Mouse (Mus musculus) gastrocnemius, postnatal 4 days (tissue): ENCODE data around the gene Unc13d. TPM values are rescaled to one million over a fixed set of nuclear protein-coding genes. Genes with fewer than 3 reads are reported as not detected.
"Not testable (repeated sequence)": the region's sequence is repeated elsewhere in the genome, so short reads cannot be mapped to it uniquely, and the experiment has no call there.

Source experiments
- DNase-seq, 2 experiments: peaks; one replicate each; pipeline ENCODE4 v3.0.0; 2021 to 2022; ENCODE audit warnings: low spot score in 2 of 2, mixed read lengths in 2 of 2
- total RNA-seq, 2 experiments: library from RNA; stranded (reverse); gene quantifications; 2 replicates each; pipeline ENCODE4 v1.2.3; 2021

Unc13d gene
- total RNA-seq, 2 experiments from 2014 or later: 1.1 to 2.0 TPM

- peak in 1 of 2 experiments; percentile 77 for DNase-seq
Measured at GRCm38 (mm10) chr11:116023771-116024355, 53.9 kb downstream of the Unc13d start.

GRCm38 (mm10) chr11:116023074-116023770 lies 54.5 kb downstream of the Unc13d start:
- not testable (repeated sequence) for DNase-seq

GRCm38 (mm10) chr11:116022256-116022780 lies 55.4 kb downstream of the Unc13d start:
- DNase-seq: no peak

- no peak for DNase-seq
Measured at GRCm38 (mm10) chr11:116021328-116022220, 56.2 kb downstream of the Unc13d start.

- no peak for DNase-seq
Measured at GRCm38 (mm10) chr11:116020519-116020922, 57.2 kb downstream of the Unc13d start.

GRCm38 (mm10) chr11:116019976-116020411 lies 57.8 kb downstream of the Unc13d start:
- no peak for DNase-seq

- no peak for DNase-seq
Measured at GRCm38 (mm10) chr11:116019360-116019791, 58.4 kb downstream of the Unc13d start.

- not testable (repeated sequence) for DNase-seq
Measured at GRCm38 (mm10) chr11:116018867-116019266, 58.9 kb downstream of the Unc13d start.

- no peak for DNase-seq
Measured at GRCm38 (mm10) chr11:116018106-116018505, 59.7 kb downstream of the Unc13d start.

- no peak for DNase-seq
Measured at GRCm38 (mm10) chr11:116014821-116015220, 62.9 kb downstream of the Unc13d start.

GRCm38 (mm10) chr11:116012262-116012947 lies 65.4 kb downstream of the Unc13d start, which contains the start of gene Galk1:
Galk1 (minus strand) TSS chr11:116012719.
- DNase-seq: peak; percentile 87 to 92

Other genes with a start within 250 kb of the Unc13d start
- gene Myo15b, start 219.6 kb downstream of the Unc13d start, total RNA-seq: under 1 TPM; 0.37 to 0.60 TPM
- gene Smim5, start 178.0 kb downstream of the Unc13d start, total RNA-seq: 10 to 100 TPM; 14.1 to 17.1 TPM
- gene Smim6, start 165.9 kb downstream of the Unc13d start, total RNA-seq: under 1 TPM in 1 of 2 experiments, not detected in 1; 0.39 TPM
- gene Sap30bp, start 144.7 kb downstream of the Unc13d start, total RNA-seq: 10 to 100 TPM; 25.1 to 25.7 TPM
- gene Recql5, start 144.5 kb downstream of the Unc13d start, total RNA-seq: 10 to 100 TPM in 1 of 2 experiments, 1 to 10 TPM in 1; 8.6 to 12.9 TPM
- 1 to 10 TPM; 5.1 to 6.2 TPM for gene Itgb4, start 103.3 kb downstream of the Unc13d start, total RNA-seq
- gene Galk1, start 65.2 kb downstream of the Unc13d start, total RNA-seq: 10 to 100 TPM; 32.7 to 40.0 TPM
- gene H3f3b, start 50.0 kb downstream of the Unc13d start, total RNA-seq: 100 to 1,000 TPM; 383 to 437 TPM
- gene Unk, start 47.6 kb downstream of the Unc13d start, total RNA-seq: 10 to 100 TPM; 25.9 to 26.0 TPM
- gene Wbp2, start 9.0 kb upstream of the Unc13d start, total RNA-seq: 10 to 100 TPM; 63.0 to 63.4 TPM
- 10 to 100 TPM; 48.1 to 48.8 TPM for gene Trim47, start 49.2 kb upstream of the Unc13d start, total RNA-seq
- gene Trim65, start 53.2 kb upstream of the Unc13d start, total RNA-seq: 1 to 10 TPM; 4.2 to 4.6 TPM
- gene Mrpl38, start 60.9 kb upstream of the Unc13d start, total RNA-seq: 10 to 100 TPM; 47.0 to 50.6 TPM
- 10 to 100 TPM; 26.6 to 27.5 TPM for gene Fbf1, start 90.2 kb upstream of the Unc13d start, total RNA-seq
- 10 to 100 TPM; 29.2 to 38.6 TPM for gene Ten1, start 120.9 kb upstream of the Unc13d start, total RNA-seq
- gene Acox1, start 121.1 kb upstream of the Unc13d start, total RNA-seq: 10 to 100 TPM; 45.6 to 47.5 TPM
- under 1 TPM; 0.41 to 0.47 TPM for gene Evpl, start 160.1 kb upstream of the Unc13d start, total RNA-seq
- gene Srp68, start 196.3 kb upstream of the Unc13d start, total RNA-seq: 10 to 100 TPM; 94.2 to 94.6 TPM
- gene Galr2, start 203.0 kb upstream of the Unc13d start, total RNA-seq: under 1 TPM; 0.37 to 0.75 TPM
- 10 to 100 TPM; 87.9 to 99.9 TPM for gene Exoc7, start 229.3 kb upstream of the Unc13d start, total RNA-seq